Mouse (Mus musculus): Measurements from ENCODE around the gene Znrf3. TPM values are rescaled to one million over a fixed set of nuclear protein-coding genes. Genes with fewer than 3 reads are reported as not detected.

The Znrf3 gene
- polyA plus RNA-seq (2014; fragmentation: Illumina TruSeq; extraction: RNeasy Lipid Tissue Mini Kit (QIAGEN cat#74804); ENCODE audit: low read depth, low replicate concordance) = 8.9 TPM

DNA sequence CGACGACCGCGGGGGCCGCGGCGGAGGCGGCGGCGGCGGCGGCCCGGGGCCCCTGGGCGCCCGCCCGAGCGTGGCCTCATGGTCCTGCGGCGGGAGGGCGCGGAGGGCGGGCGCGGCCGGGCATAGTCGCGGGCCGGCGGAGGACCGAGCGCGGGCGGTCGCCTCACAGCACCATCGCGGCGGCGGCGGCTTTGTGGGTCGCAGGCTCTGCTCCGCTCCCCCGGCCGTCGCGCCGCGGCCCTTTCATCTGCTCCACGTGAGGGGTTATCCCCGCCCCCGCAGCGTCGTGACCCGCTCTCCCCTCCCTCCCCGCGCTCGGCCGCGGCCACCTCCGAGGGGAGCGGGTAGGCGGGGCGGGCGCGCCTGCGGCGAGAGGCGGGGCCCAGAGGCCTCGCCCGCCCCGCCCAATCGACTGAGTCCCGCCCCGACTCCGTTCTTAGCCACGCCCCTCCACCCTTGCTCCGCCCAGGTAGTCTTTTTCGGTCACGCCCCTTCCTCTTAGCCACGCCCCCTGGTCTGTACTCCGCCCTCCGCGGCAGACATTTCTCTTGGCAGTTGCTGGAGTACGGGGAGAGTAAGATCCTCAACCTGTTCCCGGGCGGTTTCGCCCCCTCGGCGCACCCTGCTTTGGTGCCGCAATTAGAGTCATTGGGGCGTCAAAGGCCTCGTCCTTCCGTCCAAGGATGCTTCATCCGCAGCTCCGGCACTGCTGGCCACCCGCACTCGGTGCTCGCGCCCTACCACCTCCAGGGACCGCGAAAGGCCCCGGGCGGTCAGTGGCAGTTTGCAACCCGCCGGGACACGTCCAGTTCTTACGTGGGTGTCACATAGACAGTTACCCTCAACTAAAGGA is at the start of gene Znrf3:
Gene Znrf3 (minus strand): TSS at position 249 of the 853 bp plus-strand sequence.

DNA sequence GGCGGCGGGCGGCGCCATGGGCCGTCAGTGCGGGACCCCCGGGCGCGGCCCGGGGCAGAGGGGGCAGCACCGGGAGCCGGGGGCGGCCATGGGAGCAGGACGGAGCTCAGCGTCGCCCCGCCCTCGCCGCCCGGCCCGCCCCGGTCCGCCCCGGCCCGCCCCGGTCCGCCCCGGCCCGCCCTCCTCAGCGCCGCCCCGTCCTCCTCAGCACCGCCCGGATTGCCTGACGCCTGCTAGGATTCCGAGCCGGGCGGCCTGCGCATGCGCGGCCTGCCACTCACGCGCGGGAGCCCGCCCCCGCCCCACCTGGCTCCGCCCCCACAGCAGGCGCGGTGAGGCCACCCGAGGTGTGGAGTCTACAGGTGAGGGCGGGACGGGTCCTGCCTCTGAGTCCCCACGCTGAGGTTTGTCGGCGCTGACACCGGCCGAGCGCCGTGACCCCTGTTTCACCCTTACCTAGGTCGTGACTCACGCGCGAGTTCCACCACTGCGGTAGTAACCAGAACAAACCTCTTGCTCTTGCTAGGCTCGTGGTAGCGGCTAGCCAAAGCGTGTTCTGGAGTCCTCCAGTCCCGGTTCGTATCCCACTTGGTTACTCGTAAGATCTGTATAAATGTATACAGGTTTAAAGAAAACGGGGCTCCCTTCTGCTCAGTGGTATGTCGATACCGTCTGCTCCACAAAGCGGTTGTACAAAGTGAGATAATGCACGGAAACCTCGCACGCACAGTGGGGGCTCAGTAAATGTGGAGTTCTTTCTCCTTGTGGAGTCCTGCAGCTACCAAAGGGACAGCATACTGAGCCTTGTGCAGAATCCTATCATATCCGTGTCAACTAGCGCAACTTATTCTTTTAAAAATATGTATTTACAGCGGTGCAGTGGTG is 182.9 kb downstream of the Znrf3 start, which contains the start of gene Kremen1:
Gene Kremen1 (minus strand): TSS at position 51 of the 885 bp plus-strand sequence.

Other genes with a start within 250 kb of the Znrf3 start
- gene Kremen1, start 183.3 kb downstream of the Znrf3 start, polyA plus RNA-seq (2014; fragmentation: Illumina TruSeq; extraction: RNeasy Lipid Tissue Mini Kit (QIAGEN cat#74804); ENCODE audit: low read depth, low replicate concordance) = 28.6 TPM
- gene Xbp1, start 75.8 kb upstream of the Znrf3 start, polyA plus RNA-seq (2014; fragmentation: Illumina TruSeq; extraction: RNeasy Lipid Tissue Mini Kit (QIAGEN cat#74804); ENCODE audit: low read depth, low replicate concordance) = 191 TPM
- gene Ccdc117, start 97.3 kb upstream of the Znrf3 start, polyA plus RNA-seq (2014; fragmentation: Illumina TruSeq; extraction: RNeasy Lipid Tissue Mini Kit (QIAGEN cat#74804); ENCODE audit: low read depth, low replicate concordance) = 16.7 TPM
- 5.1 TPM for gene Ankrd36, start 124.8 kb upstream of the Znrf3 start, polyA plus RNA-seq (2014; fragmentation: Illumina TruSeq; extraction: RNeasy Lipid Tissue Mini Kit (QIAGEN cat#74804); ENCODE audit: low read depth, low replicate concordance)